Mouse (Mus musculus): ENCODE measurements around the gene Miga2. TPM values are rescaled to one million over a fixed set of nuclear protein-coding genes. Genes with fewer than 3 reads are reported as not detected.
A peak's percentile ranks its signal among the peaks of the same experiment; 100 is the strongest.

Gene Miga2
- total RNA-seq, 2 experiments from 2014 or later = 112 to 120 TPM

DNA sequence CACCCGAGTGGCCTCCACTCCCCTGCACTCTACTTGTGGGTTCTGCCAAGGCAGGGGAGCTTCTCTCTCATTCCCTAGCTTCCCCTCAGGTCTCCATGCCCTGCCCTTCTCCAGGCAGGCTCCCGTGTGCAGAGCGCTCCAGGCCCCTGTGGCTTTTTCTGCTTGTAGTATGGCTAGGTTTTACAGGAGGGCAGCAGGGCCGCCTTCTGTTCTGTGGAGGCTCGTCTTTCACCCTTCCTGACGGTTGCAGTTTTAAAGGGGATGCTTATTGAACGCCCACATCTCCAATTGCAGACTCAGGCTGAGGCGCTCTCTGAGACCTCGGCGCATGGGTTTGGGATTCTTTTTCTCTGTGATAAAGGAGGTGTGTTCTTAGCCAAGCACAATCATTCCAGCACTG lies 55.1 kb downstream of the Miga2 start:
- peak overlapping the region; percentile 61 for H3K27ac ChIP-seq
- TF ChIP-seq CTCF (conservative IDR thresholded peaks at IDR 0.05) = no peak
- DNase-seq (ENCODE audit: low spot score in 2 of 2) = no peak
- no peak overlapping the region for H3K4me3 ChIP-seq

GRCm38 (mm10) chr2:30421432-30421831 lies 57.4 kb downstream of the Miga2 start:
- TF ChIP-seq CTCF (conservative IDR thresholded peaks at IDR 0.05) = no peak
- DNase-seq (ENCODE audit: low spot score in 2 of 2) = no peak
- no peak overlapping the region for H3K27ac ChIP-seq
- no peak overlapping the region for H3K4me3 ChIP-seq

- no peak for DNase-seq (ENCODE audit: low spot score in 2 of 2)
- TF ChIP-seq CTCF (conservative IDR thresholded peaks at IDR 0.05) = no peak; the same call in 1 of the 2 replicates
- H3K4me3 ChIP-seq = no peak overlapping the region
- H3K27ac ChIP-seq = no peak overlapping the region
Observed at GRCm38 (mm10) chr2:30429156-30429555, 65.1 kb downstream of the Miga2 start.

Small RNAs within 50 kb of the gene (microRNA-seq; reads per million reads assigned to microRNA genes)
- gene Gm47292 = 0 reads per million in 2 experiments

Other genes starting within 250 kb of the Miga2 start
- gene Zer1, start 239.6 kb upstream of the Miga2 start, total RNA-seq (2021) = 100 to 1,000 TPM; 197 to 199 TPM
- gene Tbc1d13, start 230.5 kb upstream of the Miga2 start, total RNA-seq (2021) = 10 to 100 TPM; 54.7 to 55.7 TPM
- gene Endog, start 192.7 kb upstream of the Miga2 start, total RNA-seq (2021) = 10 to 100 TPM; 17.6 to 24.1 TPM
- gene Spout1, start 185.8 kb upstream of the Miga2 start, total RNA-seq (2021) = 10 to 100 TPM; 35.4 to 40.0 TPM
- 10 to 100 TPM; 15.7 to 17.0 TPM for gene Kyat1, start 158.4 kb upstream of the Miga2 start, total RNA-seq (2021)
- 10 to 100 TPM; 56.8 to 59.3 TPM for gene Lrrc8a, start 126.5 kb upstream of the Miga2 start, total RNA-seq (2021)
- 10 to 100 TPM in 1 of 2 experiments, 1 to 10 TPM in 1; 8.7 to 10.9 TPM for gene Gm28035, start 123.7 kb upstream of the Miga2 start, total RNA-seq (2021)
- 10 to 100 TPM; 21.5 to 22.2 TPM for gene Phyhd1, start 98.0 kb upstream of the Miga2 start, total RNA-seq (2021)
- gene Gm28038, start 83.2 kb upstream of the Miga2 start, total RNA-seq (2021) = not detected
- gene Dolk, start 77.9 kb upstream of the Miga2 start, total RNA-seq (2021) = 10 to 100 TPM; 22.1 to 22.2 TPM
- gene Nup188, start 77.8 kb upstream of the Miga2 start, total RNA-seq (2021) = 10 to 100 TPM; 19.0 to 25.9 TPM
- 100 to 1,000 TPM; 287 to 288 TPM for gene Sh3glb2, start 4.9 kb upstream of the Miga2 start, total RNA-seq (2021)
- gene Dolpp1, start 28.0 kb downstream of the Miga2 start, total RNA-seq (2021) = 10 to 100 TPM; 22.8 to 24.0 TPM
- gene Crat, start 51.6 kb downstream of the Miga2 start, total RNA-seq (2021) = 10 to 100 TPM; 50.9 to 51.6 TPM
- gene Ptpa, start 51.8 kb downstream of the Miga2 start, total RNA-seq (2021) = 100 to 1,000 TPM; 152 to 168 TPM
- 10 to 100 TPM; 12.2 to 13.1 TPM for gene Ier5l, start 110.0 kb downstream of the Miga2 start, total RNA-seq (2021)
- gene Cstad, start 230.8 kb downstream of the Miga2 start, total RNA-seq (2021) = 10 to 100 TPM in 1 of 2 experiments, 1 to 10 TPM in 1; 7.8 to 11.3 TPM

Data from layer of hippocampus, adult 2 months (tissue).